Mouse (Mus musculus): Measurements from ENCODE around the gene Hpgd.

Hpgd gene

GRCm38 (mm10) chr8:56323276-56323675 lies 28.9 kb downstream of the Hpgd start:
- no peak for DNase-seq (ENCODE audit: low read depth)

- DNase-seq (ENCODE audit: low read depth), result no peak
These were observed 33.3 kb downstream of the Hpgd start for GRCm38 (mm10) chr8:56327709-56328108.

DNA sequence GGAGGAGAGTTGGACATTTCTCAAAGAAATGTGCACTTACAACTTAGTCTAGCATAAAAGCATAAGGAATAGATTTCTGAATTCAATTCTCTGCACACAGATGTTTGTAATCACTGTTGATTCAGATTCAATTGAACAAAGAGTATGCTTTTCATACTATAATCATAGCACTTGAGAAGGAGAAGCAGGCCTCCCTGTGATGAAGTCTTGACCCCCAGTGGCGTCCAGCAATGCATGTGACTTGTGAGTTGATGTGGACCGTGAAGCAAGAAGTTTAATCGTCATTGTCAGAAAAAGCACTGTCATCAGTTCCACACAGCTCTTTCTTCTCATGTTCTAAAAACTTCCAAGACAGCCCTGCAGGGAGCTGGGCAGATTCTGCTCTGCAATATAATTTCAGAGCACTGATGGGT lies 33.8 kb downstream of the Hpgd start:
- no peak for DNase-seq (ENCODE audit: low read depth)

DNA sequence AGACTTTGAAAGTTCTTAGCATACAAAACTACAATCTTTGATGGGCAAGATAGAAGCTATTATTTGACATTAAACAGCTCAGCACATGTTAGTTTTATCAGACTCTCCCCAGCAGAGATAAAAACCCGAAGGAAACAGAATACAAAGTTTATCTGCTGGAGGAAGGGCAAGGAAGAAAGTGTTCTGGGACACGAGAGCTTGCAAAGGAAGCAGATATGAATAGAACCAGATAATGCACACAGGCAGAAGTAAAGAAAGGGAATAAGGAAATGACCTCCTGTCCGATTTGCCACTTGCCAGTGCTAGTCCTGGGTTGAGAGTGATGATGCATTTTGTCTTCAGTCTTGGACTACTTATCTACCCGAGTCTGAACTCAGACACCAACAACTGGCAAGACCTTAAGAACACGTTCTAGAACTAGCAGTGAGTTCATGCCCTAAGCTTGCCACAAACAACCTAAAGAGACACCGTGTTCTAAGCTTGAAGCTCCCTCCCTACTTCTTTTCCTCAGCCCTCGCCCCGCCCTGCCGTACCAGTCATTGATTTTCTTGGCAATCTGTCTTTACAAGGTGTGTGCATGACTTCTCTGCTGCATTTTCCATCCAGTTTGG lies 41.1 kb downstream of the Hpgd start:
- DNase-seq (ENCODE audit: low read depth), result no peak

DNA sequence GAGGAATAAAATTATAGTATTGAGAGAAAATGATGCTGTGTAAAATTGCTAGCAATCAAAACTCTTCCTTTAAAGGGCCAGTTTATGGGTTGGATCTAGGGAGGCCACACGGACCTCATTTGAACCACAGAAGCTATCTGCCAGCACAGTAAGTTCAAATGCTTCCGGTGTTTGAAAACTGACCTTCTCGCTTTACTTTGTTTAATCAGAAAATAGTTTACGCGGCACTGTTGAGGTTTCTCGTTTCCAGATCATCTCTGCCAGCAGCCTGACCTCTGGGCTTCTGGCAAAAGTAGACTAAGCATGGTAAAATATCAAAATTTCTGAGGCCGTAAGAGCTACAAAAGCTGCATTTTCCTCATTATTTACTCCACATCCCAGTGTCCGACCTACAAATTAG lies 42.4 kb downstream of the Hpgd start:
- DNase-seq (ENCODE audit: low read depth), result no peak

DNA sequence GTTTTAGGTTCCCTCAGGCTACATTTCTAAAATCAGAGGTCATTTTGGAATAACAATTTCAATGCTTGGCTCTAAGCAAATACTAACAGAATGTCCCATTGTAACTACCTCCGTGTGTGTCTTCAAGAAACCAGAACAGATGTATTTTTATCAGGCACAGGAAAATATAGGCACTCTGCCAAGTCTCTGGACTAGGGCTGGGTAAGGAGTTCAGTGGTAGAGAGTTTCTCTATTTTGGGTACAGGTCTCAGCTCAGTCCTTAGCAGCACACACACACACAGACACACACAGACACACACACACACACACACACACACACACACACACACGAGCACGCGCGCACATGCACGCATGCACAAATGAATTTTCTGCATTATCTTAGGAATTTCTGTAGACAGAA lies 49.1 kb downstream of the Hpgd start:
- no peak for DNase-seq (ENCODE audit: low read depth)

DNA sequence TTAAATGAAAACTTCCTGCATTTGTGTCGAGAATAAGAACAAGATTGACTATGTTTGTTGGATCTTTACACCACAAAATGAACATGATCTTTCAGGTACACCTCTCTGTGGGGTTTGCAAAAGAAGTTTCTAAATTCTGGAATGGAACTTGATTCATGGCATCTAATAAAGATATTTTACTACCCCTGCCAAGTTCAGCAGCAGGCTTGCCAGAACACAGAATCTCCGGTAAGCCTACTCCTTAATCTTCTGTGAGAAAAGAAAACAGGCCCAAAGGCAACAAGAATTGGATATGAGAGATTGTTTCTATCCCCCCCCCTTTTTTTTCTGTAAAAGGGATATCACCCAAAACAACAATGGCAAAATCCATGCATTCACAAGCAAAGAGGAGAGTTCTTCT lies 49.6 kb downstream of the Hpgd start:
- no peak for DNase-seq (ENCODE audit: low read depth)

DNA sequence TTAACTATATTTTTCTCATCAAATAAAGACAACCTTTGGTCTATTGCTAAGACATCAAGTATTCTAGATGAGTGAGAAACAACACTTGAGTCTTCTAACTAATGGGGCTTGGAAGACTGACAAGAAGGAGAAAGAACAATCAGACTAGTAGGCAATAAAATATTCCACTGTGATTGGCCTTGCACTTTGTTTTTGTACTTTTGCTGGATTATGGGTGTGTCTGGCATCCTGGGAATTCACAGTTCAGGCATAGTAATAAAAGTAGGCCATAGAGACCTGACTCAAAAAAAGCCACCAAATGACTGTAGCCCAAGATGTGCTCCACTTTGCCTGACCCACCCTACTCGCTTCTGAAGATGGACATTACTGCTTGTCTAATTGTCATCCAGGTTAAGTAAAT lies 50.0 kb downstream of the Hpgd start:
- no peak for DNase-seq (ENCODE audit: low read depth)

GRCm38 (mm10) chr8:56345641-56346420 lies 51.4 kb downstream of the Hpgd start:
- no peak for DNase-seq (ENCODE audit: low read depth)

GRCm38 (mm10) chr8:56363180-56363579 lies 68.8 kb downstream of the Hpgd start:
- DNase-seq (ENCODE audit: low read depth), result no peak
